In the genomic region with DNA sequence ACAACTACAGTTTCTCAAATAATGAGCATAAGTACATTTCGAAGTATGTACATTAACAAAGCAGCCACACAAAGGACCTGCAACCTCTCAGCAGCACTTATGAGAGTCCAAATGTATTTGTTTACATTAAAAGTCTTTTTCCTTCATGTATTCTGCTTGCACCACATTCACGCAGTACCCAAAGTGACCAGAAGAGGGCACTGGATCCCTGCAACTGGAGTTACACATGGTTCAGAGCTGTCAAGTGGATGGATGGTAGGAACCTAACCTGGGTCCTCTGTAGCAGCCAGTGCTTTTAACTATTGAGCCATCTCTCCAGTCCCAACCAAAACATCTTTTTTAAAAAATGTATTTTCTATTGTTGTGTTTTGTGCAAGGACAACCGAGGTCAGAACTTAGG, we compare ENCODE assay signal across 8 mouse cellular contexts. TPM values are rescaled to one million over a fixed set of nuclear protein-coding genes. Genes with fewer than 3 reads are reported as not detected.
DNase-seq lines count a peak whose midpoint lies in the region; ATAC-seq and TF ChIP-seq lines count a peak whose summit lies in the region.

No protein-coding gene starts in this region.

- ATAC-seq in cerebellum, adult (ENCODE audit: insufficient number of reproducible peaks, low FRiP score, low TSS enrichment): no peak

- H3K4me3 ChIP-seq in cortical plate, adult 2 months (ENCODE audit: insufficient read depth, low read length): no peak overlapping the region

- no peak for TF ChIP-seq POLR2A in cortical plate, adult 2 months (IDR thresholded peaks at IDR 0.05; ENCODE audit: extremely low read depth, insufficient read depth, low read length)

- DNase-seq in cerebellum, adult 11 months: peak; percentile 22
- peak; percentile 55 to 60 for DNase-seq in right cerebral cortex, adult 2 months (ENCODE audit: low spot score in 2 of 2)
- DNase-seq in right cerebral cortex, postnatal 36 days (ENCODE audit: low spot score in 2 of 2): no peak
- DNase-seq in kidney, adult 8-10 months: peak; percentile 23 to 70
- DNase-seq in lung, postnatal 10 days: peak; percentile 76
- DNase-seq in spleen, adult 18-20 months: peak; percentile 23 to 69

- H3K4me1 ChIP-seq in cortical plate, adult 2 months (ENCODE audit: control insufficient read depth, insufficient read depth, low read length): no peaks in the 10 kb centered on the region

- peak; percentile 70 for TF ChIP-seq CTCF in cortical plate, adult 2 months (IDR thresholded peaks at IDR 0.05; ENCODE audit: extremely low read depth, insufficient read depth, low read length)

- no peak overlapping the region for H3K27ac ChIP-seq in cortical plate, adult 2 months (ENCODE audit: insufficient read depth, low read length)

RNA-seq across cellular contexts. Expression of a gene that starts 35.2 kb away (rescaled TPM):
- polyA plus RNA-seq in cortical plate, adult 2 months (2012; rRNA removed): 35.2 and 38.1 TPM in 2 replicates

Comparison
In these comparisons a context has a peak if more than half of its experiments do, and no peak if none do; other contexts are left out.
1. DNase-seq: peak in cerebellum, adult 11 months (single experiment), right cerebral cortex, adult 2 months (2 of 2), kidney, adult 8-10 months (2 of 2), lung, postnatal 10 days (single experiment) and spleen, adult 18-20 months (2 of 2); none in right cerebral cortex, postnatal 36 days (0 of 2).